Mouse (Mus musculus) frontal cortex, postnatal 14 days (tissue): ENCODE data around the gene Tubg2.
A peak's percentile ranks its signal among the peaks of the same experiment; 100 is the strongest.

Experiments
- DNase-seq, 2 experiments: peaks; one replicate each; pipeline ENCODE4 v3.0.0; 2022; ENCODE audit warnings: low spot score in 2 of 2

Gene Tubg2

GRCm38 (mm10) chr11:101164677-101165580 is 9.2 kb downstream of the Tubg2 start:
- DNase-seq, result no peak

DNA sequence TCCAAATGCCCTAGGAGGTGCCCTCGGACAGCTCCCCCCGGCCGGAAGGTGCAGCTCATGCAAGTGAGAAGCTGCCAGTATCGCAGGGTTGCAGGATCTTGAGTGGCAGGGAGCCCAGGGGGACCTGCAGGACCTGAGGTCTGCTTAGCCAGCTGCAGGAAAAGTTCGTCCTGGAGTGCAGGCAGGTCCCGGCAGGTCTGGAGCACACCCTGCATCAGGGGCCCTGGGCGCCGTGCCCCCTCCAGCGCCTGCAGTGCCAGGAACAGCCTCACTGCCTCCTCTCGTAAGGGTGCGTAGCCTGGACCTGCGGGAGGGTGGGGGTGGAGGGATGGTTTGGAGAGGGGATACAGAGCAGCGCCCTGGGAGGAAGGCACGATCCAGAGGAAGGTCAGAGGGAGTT is 10.7 kb downstream of the Tubg2 start:
- no peak for DNase-seq

- peak in 1 of 2 experiments; percentile 3 for DNase-seq
Measured at GRCm38 (mm10) chr11:101167211-101167962, 11.7 kb downstream of the Tubg2 start.

DNA sequence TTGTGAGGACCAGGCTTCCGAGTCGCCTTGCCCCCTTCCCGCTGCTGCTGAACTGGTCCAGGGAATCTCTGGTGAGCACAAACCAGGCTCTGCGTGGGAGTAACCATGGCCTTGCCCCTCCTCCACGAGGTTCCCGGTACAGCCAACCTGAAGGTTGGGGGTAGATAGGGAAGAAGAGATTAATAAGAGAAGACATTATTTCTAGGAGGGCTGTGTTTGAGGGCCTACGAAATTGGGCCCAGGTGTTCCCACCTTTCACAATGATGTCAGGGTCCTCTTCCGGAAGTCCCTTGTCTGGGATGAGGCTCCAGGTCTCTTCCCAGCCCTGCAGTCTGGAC is 12.2 kb downstream of the Tubg2 start:
- DNase-seq, result no peak

DNA sequence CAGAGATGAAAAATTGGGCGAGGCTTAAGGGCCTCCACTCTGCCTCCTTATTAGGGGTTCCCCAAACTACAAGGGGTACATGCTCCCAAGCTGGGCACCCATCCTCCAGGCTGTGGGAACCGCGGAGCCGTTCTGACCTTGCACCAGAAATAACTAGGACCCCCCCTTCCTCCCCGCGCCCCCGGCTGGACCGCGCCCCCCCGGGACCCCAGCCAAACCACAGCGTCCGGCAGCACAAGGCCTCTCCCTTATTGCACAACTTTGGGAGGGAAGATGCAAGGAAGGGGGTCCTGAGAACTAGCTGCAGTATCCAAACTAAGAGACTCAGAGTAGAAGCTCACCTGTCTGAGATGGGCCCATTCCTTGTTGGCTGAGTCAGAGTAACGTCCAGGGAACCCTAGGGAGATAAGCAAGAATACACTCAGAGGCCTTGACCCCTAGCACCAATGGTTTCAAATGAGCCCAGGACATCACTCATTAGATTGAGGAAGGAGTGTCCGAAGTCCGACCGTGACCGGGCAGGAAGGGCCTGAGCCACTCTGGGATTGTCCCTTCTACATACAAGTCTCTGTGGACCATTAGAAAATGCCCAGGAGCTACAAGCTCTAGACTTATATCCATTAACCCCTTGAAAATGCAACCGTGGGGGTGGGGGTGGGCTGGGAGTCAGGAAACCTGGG is 12.7 kb downstream of the Tubg2 start:
- DNase-seq, result peak in 1 of 2 experiments; percentile 3

- DNase-seq, result no peak
Measured at GRCm38 (mm10) chr11:101169301-101170107, 13.8 kb downstream of the Tubg2 start.

DNA sequence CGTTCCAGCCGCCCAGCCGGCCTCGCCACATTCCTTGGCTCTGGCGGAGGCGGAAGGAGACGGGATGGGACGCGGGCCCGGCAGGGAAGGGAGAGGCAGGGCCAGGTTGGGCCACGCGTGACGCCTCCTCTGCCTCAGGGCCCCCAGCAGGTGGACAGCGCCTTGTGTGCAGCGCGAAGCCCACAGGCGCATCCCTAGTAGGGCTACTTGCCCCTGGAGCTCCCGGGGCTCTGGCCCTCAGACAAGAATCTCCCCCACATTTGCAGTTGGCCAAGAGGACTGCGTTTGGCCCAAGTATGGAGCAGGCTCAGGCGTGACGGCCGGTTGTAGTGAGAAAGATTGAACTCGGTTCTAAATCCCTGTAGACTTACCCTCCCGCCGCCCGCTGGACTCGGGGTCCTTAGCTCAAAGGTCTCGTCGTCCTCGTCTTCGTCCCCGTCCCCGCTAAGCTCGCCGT is 14.7 kb downstream of the Tubg2 start, which contains the start of gene Cntnap1:
Cntnap1 (plus strand) TSS at position 170 of the 457 bp plus-strand sequence.
- DNase-seq, result no peak

- DNase-seq, result peak; percentile 91 to 96
Measured at GRCm38 (mm10) chr11:101170811-101171610, 15.3 kb downstream of the Tubg2 start, which contains the start of gene Plekhh3. TSS of gene Plekhh3 (minus strand) at chr11:101171351.

DNA sequence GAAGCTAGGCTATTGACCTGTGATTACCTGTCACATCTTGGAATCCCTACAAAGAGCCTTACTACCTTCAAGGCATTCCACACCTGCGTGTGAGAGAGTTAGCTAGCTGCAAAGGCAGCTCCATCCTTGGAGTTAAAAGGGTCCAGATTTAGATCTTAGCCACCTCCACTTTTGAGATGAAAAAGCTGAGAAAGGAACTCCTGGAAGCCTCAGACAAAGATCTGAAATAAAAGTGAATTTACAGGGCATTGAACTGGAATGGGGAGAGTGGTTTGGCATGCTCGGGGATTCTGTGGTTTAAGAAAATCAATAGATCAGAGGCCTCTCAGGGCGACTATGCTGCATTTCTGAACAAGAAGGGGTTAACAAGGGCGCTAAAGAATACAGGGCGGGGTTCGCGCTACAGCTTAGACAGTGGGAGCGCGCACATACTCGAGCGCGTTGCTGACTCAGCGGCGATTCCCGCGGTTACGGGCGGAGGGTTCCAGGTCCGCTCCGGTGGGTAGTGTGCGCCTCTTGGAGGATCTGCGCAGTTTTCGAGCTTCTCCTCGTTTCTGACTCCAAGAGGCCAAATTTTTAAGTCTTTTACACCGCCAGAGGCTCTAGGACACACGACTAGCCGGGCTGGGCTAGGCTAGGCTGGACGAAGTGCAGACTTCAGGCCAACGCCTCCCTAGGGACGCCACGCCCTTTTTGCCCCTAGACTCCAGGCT is 16.2 kb downstream of the Tubg2 start:
- DNase-seq, result peak in 1 of 2 experiments; percentile 69

DNA sequence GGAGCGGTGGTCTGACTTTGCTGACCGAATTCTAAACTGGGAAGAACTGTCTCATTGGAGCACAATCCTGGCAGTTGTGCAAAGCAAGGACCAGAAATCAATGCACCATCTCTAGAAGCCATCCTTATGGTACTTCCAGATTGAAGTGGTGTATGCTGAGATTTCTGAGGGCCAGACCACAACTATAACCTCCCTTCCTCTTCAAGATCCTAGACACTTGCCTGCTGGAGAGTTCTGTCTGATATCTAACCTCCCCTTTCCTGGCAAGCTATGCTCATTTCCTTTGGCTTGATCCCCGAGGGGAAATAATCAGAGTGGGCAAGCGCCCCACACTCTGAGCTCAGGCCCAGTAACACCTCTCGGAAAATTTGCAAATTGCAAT is 16.7 kb downstream of the Tubg2 start:
- no peak for DNase-seq

DNA sequence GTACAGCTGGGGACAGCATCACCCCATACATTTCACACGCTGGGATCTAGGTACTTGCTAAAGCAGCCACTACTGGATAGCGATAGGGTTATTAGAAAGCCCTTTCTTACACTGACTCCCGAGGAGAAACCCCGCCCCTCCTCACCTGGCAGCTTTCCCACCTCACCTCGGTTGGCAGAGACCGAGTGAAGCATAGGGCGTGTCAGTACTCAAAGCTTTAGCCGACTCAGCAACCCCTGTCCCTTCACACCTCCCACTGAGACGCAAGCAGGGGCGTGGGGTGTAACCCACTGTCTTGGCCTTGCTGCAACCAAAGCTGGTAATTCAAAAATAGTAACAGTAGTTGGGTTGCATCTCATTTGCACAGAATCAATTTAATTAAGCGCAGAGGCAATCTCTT is 17.4 kb downstream of the Tubg2 start:
- DNase-seq, result no peak

DNA sequence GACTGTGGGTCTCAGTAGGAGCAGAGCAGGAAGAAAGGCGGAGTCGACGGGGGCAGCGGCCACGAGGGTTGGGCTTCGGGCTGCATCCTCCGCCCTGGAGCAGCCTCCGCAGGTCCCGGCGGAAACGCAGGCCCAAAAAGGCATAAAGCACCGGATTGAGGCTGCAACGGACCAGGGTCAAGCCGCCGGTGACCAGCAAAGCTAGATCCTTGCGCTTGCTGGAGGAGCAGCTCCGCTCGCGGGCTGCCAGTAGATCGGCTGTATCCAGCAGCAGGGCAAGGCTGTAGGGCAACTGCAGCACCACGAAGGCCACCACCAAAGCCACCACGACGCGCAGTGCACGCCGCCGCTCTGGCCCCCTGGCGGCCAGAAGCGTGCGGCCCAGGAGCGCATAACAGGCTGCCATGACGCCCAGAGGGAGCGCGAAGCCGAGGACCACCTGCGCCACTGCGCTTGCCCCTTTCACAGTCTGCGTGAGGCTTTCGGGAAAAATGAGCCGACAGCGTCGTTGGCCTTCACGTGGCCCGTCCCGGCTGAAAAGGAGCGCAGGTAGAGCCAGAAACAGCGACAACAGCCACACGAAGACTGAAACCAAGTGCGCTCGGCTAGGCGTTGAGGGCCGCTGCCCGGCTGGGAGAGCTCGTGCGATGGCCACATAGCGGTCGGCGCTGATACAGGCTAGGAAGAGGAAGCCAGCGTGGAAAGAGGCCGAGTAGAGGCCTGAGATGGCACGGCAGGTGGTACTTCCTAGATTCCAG is 18.1 kb downstream of the Tubg2 start:
- peak in 1 of 2 experiments; percentile 62 for DNase-seq

DNA sequence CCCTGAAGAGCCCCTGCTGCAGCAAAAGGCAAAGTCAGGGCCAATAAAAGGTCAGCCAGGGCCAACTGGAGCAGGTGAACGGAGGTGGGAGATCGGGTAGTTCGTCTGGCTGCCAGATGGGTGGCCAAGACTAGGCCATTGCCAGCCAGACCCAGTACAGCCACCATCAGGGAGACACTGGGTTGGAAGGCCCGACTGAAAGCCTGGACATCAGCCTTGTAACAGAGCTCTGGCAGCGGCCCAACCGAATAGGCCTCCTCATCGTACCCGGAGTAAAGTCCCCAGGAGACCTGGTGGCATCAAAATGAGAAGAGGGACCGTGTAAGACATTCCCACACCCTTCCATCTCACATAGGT is 18.7 kb downstream of the Tubg2 start:
- no peak for DNase-seq

DNA sequence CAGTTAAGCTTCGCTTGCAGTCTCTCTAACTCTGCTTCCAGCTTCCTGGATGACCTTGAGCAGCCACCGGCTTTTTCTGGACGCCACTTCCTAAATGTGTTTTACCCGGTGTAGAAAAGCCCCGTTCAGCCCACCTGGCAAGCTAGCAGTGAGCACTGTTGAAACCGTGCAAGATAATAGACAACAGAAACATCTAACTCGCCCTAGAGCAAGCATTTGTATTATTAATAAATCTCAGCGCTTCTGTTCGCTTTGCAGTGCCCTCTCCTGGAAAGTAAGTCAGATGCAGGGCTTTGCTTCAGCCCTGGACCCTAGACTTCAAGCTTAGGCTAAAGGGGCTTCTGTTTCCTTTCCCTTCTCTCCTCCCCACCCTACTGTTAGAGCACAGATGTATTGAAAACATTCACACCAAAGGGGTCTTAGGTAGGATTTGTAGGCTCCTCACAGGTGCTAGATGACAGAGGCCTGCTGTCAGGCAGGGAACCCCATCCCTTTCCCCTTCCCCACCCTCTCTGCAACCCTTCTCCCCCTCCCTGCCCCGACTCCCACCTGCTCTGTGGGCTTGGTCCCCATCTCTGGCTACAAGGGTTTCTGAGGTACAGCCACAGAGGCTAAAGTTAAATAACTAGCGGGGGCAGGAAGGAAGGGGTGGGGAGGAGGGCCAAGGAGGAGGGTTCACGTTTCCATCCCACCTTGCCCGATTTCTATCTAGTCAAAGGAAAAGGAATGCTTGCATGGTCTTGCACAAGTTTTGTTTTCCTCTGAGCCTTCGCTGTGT is 19.3 kb downstream of the Tubg2 start, which contains the start of gene Ccr10:
Ccr10 (minus strand) TSS at position 593 of the 778 bp plus-strand sequence.
- DNase-seq, result no peak

GRCm38 (mm10) chr11:101175636-101176116 is 20.0 kb downstream of the Tubg2 start:
- no peak for DNase-seq

- DNase-seq, result no peak
Measured at GRCm38 (mm10) chr11:101176117-101176691, 20.5 kb downstream of the Tubg2 start.

DNA sequence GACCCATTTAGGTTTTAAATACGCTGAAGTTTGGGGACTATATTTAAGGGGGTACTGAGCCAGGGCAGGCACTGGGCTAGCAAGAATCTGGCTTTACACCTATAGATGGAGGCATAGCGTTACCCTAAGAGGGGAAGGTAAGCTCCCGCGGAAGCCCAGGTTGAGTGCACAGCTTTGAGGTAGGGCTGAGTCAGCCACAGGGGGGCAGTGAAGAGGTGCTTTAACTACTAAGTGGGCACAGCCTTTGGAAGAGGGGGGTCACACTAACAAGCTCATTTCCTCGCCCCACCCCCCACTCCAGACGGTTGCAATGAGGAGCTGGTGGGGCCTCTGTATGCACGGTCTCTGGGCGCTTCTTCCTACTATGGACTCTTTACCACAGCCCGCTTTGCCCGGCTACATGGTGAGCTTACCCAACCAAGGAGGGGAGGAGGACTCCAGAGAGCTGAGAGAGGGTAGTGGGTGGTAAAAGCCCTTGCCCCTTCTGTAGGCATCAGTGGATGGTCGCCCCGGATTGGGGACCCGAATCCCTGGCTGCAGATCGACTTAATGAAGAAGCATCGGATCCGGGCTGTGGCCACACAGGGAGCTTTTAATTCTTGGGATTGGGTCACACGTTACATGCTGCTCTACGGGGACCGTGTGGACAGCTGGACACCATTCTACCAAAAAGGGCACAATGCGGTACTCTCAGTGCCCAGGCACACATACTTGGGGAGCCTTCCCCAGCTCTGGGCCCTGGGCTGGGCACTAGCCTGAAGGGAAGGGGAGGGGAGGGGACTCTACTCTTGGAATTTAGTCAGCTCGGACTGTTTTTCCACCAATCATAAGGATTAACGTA is 21.4 kb downstream of the Tubg2 start:
- peak in 1 of 2 experiments; percentile 64 for DNase-seq
